Mouse (Mus musculus) splenic B cell, adult 2 months (primary cell): ENCODE results near the gene Gna15.

Experiments used
- DNase-seq: peaks from one replicate; pipeline ENCODE4 v3.0.0-alpha.2; 2011; ENCODE audit warnings: low read depth, low spot score
- H3K27me3 ChIP-seq: 2 replicates; pipeline ENCODE4 v1.6.1; 2012; ENCODE audit warnings: mild to moderate bottlenecking, low read length, moderate library complexity, mixed read lengths; ENCODE audit not compliant: control insufficient read depth, poor library complexity, insufficient read depth, severe bottlenecking
- H3K36me3 ChIP-seq: 2 replicates; pipeline ENCODE4 v1.6.1; 2012; ENCODE audit warnings: mild to moderate bottlenecking, low read length, moderate library complexity, mixed read lengths; ENCODE audit not compliant: control insufficient read depth, poor library complexity, insufficient read depth, severe bottlenecking

The Gna15 gene

DNA sequence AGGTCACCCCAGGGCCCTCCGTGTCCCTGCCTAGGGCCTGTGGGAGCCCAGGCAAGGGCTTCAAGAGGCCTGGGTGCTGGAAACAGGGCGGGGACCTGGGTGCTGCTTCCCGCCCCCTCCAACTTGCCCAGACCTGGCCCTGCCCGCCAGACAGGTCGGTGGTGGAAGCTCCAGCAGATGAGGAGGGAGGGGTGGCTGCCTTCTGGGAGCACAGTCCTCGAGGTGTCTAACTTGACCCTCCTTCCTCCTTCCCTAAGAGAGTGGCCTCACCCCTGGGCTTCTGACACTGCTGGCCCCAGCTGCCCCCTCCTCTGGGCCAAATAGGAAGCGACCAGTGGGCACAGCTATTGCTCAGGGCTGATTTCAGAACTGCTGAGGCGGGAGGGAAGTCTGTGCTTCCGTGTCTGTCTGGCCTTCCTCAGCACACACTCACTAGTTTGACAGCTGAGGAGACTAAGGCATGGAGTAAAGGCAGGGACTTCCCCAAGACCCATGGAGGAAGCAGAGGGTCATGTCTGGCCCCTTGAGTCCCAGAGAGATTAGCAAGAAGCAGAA, at the start of gene Gna15:
Gene Gna15 (minus strand): TSS at position 175 of the 555 bp plus-strand sequence.
- H3K36me3 ChIP-seq: no peaks in the 10 kb centered on the region
- H3K27me3 ChIP-seq: no peaks in the 10 kb centered on the region
- peak; percentile 58 for DNase-seq

GRCm38 (mm10) chr10:81572975-81573374, 49.0 kb upstream of the Gna15 start:
- no peaks in the 10 kb centered on the region for H3K36me3 ChIP-seq
- no peak for DNase-seq
- H3K27me3 ChIP-seq: no peaks in the 10 kb centered on the region

DNA sequence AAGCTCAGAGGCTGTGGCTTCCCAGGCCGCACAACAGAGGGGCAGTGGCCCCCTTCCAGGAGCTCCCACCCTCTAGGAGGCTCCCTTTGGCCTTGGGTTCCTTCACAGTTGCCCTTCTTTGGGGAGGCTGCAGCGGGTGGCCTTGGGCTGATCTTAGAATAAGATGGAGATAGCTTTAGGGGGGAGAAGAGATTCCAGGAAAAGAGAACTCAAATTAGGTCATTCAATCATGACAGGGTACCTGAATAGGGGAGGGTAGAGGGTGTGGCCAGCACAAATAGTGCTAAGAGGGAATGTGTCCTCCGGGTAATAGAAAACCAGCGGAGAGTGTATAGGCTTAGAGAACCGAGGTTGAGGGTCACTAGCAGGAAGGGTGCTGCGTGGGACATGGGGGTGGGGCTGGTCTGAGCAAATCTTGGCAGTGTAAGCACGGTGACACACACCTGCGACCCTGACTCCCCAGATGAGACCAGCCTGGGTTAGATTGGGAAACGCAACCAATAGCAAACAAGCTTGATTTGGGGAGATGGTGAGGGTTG, 48.2 kb upstream of the Gna15 start:
- Histone ChIP-seq H3K27me3 (no peaks in the 10 kb centered on the region), H3K36me3 (no peaks in the 10 kb centered on the region)
- no peak for DNase-seq

DNA sequence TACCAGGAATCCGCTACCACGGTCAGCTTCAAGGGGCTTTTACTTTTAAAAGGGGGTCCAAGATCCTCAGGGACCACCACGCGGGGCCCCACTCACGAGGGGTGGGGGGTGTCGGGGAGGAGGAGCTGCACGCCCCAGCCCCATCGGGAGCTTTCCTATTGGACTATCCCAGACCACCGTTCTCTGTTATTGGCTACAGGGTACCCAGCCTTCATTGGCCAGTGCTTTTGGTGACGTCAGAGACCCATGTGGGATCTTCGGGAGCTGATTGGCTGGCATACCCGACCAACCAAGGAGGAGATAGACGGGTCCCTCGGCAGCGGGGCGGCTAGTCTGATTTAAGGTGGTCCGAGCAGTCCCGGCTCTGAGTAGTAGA, 47.5 kb upstream of the Gna15 start:
- peak; percentile 97 for DNase-seq
- Histone ChIP-seq H3K36me3 (no peaks in the 10 kb centered on the region; the same call in 1 of the 2 replicates), H3K27me3 (no peaks in the 10 kb centered on the region)

DNA sequence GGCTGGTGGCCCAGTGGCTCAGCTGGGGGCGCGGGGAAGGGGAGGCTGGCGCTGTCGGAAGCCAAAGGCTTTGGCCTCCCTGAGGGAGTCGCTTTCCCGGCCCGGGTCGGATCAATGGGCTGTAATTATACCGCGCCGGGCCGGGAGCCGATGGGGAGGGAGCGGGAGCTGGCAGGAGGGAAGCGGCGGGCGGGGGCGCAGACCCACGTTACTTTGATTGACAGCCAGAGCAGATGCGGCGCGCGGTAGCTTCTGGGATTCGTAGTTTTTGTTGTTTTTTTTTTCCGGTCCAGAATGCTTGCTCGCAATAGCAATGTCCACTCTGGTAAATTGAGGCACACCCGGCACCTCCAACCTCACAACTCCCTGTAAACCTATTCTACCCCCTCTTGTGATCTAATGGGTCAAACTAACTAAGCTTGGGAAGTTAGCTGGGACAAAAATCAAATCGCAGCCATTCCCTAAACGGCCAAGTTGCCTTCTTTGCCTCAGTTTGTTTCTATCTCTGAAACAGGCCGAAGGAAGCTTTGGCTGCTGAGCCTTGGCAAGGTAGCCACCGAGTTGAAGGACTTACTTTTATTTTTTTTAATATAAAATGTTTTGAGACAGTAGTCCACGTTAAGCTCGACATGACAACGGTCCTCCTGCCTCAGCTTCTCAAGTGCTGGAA, 46.9 kb upstream of the Gna15 start:
- DNase-seq: peak; percentile 87
- Histone ChIP-seq H3K27me3 (no peaks in the 10 kb centered on the region), H3K36me3 (peaks cover 3% of the 10 kb centered on the region)

GRCm38 (mm10) chr10:81570238-81570800, 46.3 kb upstream of the Gna15 start:
- DNase-seq: no peak
- Histone ChIP-seq H3K27me3 (no peaks in the 10 kb centered on the region), H3K36me3 (peaks cover 8% of the 10 kb centered on the region)

- DNase-seq: no peak
- Histone ChIP-seq H3K36me3 (peaks cover 11% of the 10 kb centered on the region), H3K27me3 (no peaks in the 10 kb centered on the region)
Observed at GRCm38 (mm10) chr10:81569507-81570237, 45.6 kb upstream of the Gna15 start.

DNA sequence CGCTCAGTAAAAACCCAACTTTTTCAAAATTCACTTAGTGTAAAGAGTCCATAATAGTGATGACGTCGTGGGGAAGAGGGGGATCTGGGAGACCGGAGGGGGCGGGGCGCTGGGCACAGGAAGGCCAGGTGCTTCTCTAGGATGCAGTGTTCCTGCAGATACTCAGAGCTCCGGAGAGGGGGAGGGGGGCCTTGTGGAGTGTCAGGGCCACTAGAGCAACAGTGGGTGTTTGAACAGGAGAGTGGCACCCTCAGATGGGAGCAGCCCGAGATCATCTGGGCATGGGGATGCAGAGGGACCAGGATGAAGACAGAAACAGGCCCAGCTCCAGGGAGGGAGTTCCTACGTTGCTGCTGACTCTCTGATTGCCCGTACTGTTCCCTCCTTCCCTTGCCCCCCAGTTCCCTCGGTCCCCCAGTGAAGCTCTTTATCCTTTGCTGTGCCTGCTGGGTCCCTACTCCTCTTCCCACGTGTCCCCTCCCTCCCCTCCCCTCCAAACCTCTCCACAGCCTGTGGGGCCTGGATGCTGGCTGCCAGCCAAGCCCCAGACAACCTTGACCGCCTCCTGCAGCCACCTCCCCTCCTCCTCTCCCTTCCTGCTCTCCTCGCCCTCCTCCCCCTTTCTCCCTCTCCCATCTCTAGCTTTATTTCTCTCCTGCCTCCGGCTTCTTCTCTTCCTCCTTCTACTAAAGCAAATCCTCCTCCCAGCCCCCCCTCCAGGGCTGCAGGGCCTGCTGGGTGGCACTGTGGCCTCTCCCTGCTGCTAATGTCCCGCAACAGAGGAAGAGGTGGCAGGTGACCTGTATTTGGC, 44.6 kb upstream of the Gna15 start:
- Histone ChIP-seq H3K27me3 (no peaks in the 10 kb centered on the region), H3K36me3 (peaks cover 14% of the 10 kb centered on the region)
- no peak for DNase-seq

- Histone ChIP-seq H3K36me3 (peaks cover 16% of the 10 kb centered on the region), H3K27me3 (no peaks in the 10 kb centered on the region)
- DNase-seq: no peak
Observed at GRCm38 (mm10) chr10:81565257-81566228, 41.5 kb upstream of the Gna15 start.

DNA sequence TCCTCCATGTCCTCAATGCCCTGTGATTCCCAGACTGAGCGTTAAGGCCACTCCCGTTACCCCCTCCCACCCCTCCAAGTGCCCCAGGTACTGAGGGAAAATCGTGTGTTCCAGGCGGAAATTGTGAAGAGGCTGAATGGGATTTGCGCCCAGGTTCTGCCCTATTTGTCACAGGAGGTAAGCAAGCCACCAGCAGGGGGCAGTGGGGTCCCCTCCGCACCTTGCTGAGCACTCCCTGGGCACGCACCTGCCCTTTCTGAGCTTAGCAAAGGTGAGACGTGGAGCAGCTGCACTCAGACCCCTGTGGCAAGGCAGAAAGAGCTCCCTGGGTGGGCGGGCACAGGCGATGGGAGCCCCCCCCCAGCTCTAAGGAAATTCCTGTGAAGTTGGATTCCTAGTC, 40.7 kb upstream of the Gna15 start:
- DNase-seq: peak; percentile 79
- Histone ChIP-seq H3K27me3 (no peaks in the 10 kb centered on the region), H3K36me3 (peaks cover 16% of the 10 kb centered on the region)

GRCm38 (mm10) chr10:81564216-81564615, 40.2 kb upstream of the Gna15 start:
- Histone ChIP-seq H3K27me3 (no peaks in the 10 kb centered on the region), H3K36me3 (peaks cover 16% of the 10 kb centered on the region)
- no peak for DNase-seq

DNA sequence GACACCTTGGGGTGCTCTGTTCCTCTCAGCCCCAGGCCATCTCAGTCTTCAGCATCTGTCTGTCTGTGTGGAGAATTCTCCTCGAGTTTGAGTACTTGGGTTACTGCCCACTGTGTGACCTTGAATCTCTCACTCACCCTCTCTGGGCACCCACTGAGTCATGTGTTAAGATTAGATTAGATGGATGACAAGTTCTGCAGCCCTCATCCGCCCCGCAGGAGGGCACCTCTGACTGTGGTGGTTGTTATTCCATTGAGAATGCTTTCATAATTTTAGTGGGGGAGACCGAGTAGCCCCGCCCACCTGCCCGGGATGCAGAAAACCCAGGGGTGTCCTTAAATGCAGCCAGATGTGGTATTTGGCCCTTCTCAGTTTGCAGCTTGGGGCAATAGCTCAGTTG, 39.5 kb upstream of the Gna15 start:
- peaks cover 16% of the 10 kb centered on the region for H3K36me3 ChIP-seq
- H3K27me3 ChIP-seq: no peaks in the 10 kb centered on the region
- DNase-seq: no peak

- no peak for DNase-seq
- H3K36me3 ChIP-seq: peaks cover 16% of the 10 kb centered on the region
- H3K27me3 ChIP-seq: no peaks in the 10 kb centered on the region
Observed at GRCm38 (mm10) chr10:81562411-81562810, 38.4 kb upstream of the Gna15 start.
